Mouse (Mus musculus): Measurements from ENCODE around the gene Gm45785. TPM values are rescaled to one million over a fixed set of nuclear protein-coding genes. Genes with fewer than 3 reads are reported as not detected.
A peak's percentile ranks its signal among the peaks of the same experiment; 100 is the strongest.

The Gm45785 gene
- polyA plus RNA-seq, 1 experiment: not detected

DNA sequence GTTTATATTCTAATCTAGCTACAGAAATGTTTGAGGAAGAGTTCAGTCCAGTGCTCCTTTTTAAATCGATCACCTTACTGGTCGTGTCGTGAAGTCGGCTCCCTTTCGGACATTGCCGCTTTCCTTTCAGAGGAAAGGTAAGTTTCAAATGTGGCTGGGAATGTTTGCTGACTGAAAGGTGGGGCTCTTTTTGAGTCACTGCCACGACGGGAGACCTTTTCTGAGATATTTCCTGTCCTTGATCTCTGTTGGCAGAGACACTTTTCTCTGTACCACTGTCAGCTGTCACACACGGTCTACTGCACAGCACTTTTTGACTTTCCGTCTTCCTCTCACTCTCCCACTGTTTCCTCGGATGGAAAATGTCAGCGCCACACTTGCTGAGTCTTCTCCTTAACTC is 43.3 kb downstream of the Gm45785 start:
- Histone ChIP-seq H3K4me3 (ENCODE audit: insufficient read depth, low read length) (no peak overlapping the region), H3K4me1 (ENCODE audit: control insufficient read depth, insufficient read depth, low read length) (no peaks in the 10 kb centered on the region), H3K27ac (ENCODE audit: insufficient read depth, low read length) (no peak overlapping the region)
- TF ChIP-seq POLR2A (IDR thresholded peaks at IDR 0.05; ENCODE audit: low read depth, low read length): no peak
- no peak for TF ChIP-seq CTCF (IDR thresholded peaks at IDR 0.05; ENCODE audit: borderline replicate concordance, insufficient read depth, low read length)

DNA sequence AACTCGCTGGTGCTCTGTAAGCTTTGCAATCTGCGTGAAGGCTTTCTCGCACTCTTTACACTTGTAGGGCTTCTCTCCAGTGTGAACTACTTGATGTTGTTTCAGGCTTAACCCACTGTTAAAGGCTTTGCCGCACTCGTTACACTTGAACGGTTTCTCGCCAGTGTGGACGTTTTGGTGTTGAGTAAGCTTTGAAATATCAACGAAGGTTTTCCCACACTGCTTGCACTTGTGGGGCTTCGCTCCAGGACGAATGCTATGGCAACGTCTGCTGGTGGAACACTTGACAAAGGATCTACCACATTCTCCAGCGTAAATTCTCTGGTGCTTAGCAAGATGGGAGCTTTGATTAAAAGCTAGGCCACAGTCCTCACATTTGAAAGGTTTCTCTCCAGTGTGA is 44.4 kb downstream of the Gm45785 start:
- Histone ChIP-seq H3K4me3 (ENCODE audit: insufficient read depth, low read length) (no peak overlapping the region), H3K27ac (ENCODE audit: insufficient read depth, low read length) (no peak overlapping the region), H3K4me1 (ENCODE audit: control insufficient read depth, insufficient read depth, low read length) (no peaks in the 10 kb centered on the region)
- no peak for TF ChIP-seq POLR2A (IDR thresholded peaks at IDR 0.05; ENCODE audit: low read depth, low read length)

DNA sequence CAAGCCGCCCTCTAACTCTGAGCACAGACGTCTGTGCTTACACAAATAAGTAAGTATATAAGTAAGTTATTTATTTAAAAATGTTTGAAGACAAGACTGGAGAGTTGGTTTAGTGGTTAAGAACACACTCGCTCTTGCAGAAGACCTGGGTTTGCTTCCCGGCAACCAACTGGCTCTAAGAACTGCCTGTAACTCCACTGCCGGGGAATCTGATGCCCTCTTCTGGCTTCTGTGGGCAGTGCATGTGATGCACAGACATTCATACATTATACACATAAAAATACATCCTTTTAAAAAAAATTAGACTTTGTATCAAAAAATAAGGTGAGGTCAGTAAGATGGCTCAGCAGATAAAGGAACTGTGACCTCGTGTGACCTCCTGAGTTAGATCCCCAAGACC is 45.6 kb downstream of the Gm45785 start:
- no peak overlapping the region for H3K4me3 ChIP-seq (ENCODE audit: insufficient read depth, low read length)

DNA sequence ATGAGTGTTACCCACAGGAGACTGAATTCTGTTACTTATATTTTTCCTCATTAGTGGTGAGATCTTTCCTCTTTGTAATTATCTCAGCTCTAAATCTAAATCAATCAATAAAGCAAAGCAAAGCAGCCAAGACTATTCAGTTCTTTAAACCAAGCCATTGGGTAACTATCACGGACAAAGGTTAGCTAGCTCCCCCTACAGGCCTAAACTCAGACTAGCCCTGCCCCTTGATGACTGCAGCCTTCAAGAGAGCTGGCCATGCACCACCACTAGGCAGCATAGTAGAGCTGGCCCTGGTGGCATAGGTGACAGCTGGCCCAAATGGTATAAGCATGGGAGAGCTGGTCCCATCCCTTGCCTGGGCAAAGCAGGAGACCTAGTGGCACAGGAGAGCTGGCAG is 50.4 kb downstream of the Gm45785 start:
- H3K4me1 ChIP-seq (ENCODE audit: control insufficient read depth, insufficient read depth, low read length): no peaks in the 10 kb centered on the region
- no peak overlapping the region for H3K4me3 ChIP-seq (ENCODE audit: insufficient read depth, low read length)
- H3K27ac ChIP-seq (ENCODE audit: insufficient read depth, low read length): no peak overlapping the region
- TF ChIP-seq POLR2A (IDR thresholded peaks at IDR 0.05; ENCODE audit: low read depth, low read length) (no peak), CTCF (IDR thresholded peaks at IDR 0.05; ENCODE audit: borderline replicate concordance, insufficient read depth, low read length) (0 out of 2 replicates have a peak, but pooled peaks have one; percentile 15)

More for the DNA sequence above, 45.6 kb downstream of the Gm45785 start:
- H3K4me1 ChIP-seq (ENCODE audit: control insufficient read depth, insufficient read depth, low read length): no peaks in the 10 kb centered on the region
- TF ChIP-seq CTCF (IDR thresholded peaks at IDR 0.05; ENCODE audit: borderline replicate concordance, insufficient read depth, low read length): no peak
- TF ChIP-seq POLR2A (IDR thresholded peaks at IDR 0.05; ENCODE audit: low read depth, low read length): no peak
- no peak overlapping the region for H3K27ac ChIP-seq (ENCODE audit: insufficient read depth, low read length)

DNA sequence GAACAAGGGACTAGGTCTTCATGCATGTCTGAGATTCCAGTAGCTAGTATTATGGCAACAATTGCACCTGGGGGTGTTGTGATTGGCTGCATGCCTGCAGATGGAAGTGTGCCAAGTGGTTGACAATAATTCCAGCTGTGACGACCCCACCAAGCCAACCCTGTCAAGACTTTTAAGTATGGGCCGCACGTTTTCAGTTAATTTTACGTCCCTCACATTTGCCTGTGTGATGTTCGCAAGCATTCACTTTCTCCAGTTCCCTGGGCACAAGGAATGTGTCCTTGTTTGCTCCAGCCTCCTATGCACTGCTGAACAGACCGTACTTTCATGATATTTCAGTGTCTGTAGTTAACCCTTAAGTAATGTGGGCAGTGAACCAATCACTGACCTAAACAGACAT is 53.5 kb downstream of the Gm45785 start:
- Histone ChIP-seq H3K4me3 (ENCODE audit: insufficient read depth, low read length) (no peak overlapping the region), H3K27ac (ENCODE audit: insufficient read depth, low read length) (no peak overlapping the region), H3K4me1 (ENCODE audit: control insufficient read depth, insufficient read depth, low read length) (no peaks in the 10 kb centered on the region)
- TF ChIP-seq POLR2A (IDR thresholded peaks at IDR 0.05; ENCODE audit: low read depth, low read length): no peak
- TF ChIP-seq CTCF (IDR thresholded peaks at IDR 0.05; ENCODE audit: borderline replicate concordance, insufficient read depth, low read length): no peak

DNA sequence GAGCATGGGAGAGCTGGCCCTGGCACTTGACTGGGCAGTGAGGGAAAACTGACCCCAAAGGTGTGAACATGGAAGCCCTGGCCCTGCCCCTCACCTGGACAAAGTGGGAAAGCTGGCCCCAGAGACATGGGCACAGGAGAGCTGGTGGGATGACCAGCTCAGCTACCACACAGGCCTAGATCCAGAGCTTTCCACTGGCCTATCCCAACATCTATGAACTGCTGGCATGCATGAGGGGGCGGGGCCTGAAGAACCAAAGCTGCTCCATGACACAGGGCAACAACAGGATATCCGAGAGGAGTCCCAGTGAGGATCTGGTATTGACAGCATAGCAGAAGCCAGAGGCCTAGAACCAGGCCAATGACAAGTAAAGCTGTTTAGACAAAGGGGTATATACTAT is 57.9 kb downstream of the Gm45785 start:
- no peak overlapping the region for H3K4me3 ChIP-seq (ENCODE audit: insufficient read depth, low read length)
- H3K27ac ChIP-seq (ENCODE audit: insufficient read depth, low read length): no peak overlapping the region
- TF ChIP-seq POLR2A (IDR thresholded peaks at IDR 0.05; ENCODE audit: low read depth, low read length): no peak
- TF ChIP-seq CTCF (IDR thresholded peaks at IDR 0.05; ENCODE audit: borderline replicate concordance, insufficient read depth, low read length): no peak
- H3K4me1 ChIP-seq (ENCODE audit: control insufficient read depth, insufficient read depth, low read length): no peaks in the 10 kb centered on the region

DNA sequence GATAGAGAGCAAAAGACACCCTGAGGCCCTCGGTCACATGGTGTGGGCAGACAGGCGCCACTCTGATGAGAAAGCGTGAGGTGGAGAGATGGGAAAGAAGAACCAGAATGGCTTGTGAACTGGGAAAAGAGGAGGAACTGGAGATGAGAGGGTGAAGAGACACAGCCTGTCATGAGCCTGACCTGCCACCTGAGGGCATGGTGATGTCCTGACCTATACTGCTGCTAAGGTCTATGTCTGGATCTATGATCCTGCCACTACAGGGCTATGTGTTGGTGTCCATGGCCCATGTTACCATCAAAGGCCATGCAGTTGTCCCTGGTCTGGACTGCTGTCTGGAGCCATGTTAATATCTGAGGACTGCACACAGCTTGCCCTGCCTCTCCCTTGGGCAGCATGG is 58.5 kb downstream of the Gm45785 start:
- TF ChIP-seq CTCF (IDR thresholded peaks at IDR 0.05; ENCODE audit: borderline replicate concordance, insufficient read depth, low read length) (peak; percentile 21; the same call in 1 of the 2 replicates), POLR2A (IDR thresholded peaks at IDR 0.05; ENCODE audit: low read depth, low read length) (no peak)
- no peaks in the 10 kb centered on the region for H3K4me1 ChIP-seq (ENCODE audit: control insufficient read depth, insufficient read depth, low read length)
- no peak overlapping the region for H3K27ac ChIP-seq (ENCODE audit: insufficient read depth, low read length)
- H3K4me3 ChIP-seq (ENCODE audit: insufficient read depth, low read length): no peak overlapping the region

DNA sequence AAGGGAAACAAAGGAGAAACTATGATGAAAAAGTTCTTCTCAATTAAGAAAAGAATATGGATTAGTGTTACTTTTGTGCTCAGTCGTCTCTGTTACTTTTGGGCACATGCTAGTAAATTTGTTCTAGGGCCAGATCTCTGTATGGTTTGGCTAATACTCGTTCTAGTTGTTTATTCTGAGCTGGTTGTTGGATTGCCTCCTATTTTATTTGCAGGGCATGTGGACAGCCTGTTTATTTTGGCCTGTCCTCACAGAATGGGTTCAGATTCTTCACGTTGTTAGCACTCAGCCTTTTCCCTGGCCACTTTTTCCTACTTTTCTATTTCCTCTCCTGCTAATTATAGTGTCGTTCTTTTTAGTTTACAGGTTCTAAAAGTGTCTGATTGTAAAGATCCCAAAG is 62.6 kb downstream of the Gm45785 start:
- TF ChIP-seq CTCF (IDR thresholded peaks at IDR 0.05; ENCODE audit: borderline replicate concordance, insufficient read depth, low read length) (no peak), POLR2A (IDR thresholded peaks at IDR 0.05; ENCODE audit: low read depth, low read length) (no peak)
- H3K27ac ChIP-seq (ENCODE audit: insufficient read depth, low read length): no peak overlapping the region
- H3K4me1 ChIP-seq (ENCODE audit: control insufficient read depth, insufficient read depth, low read length): no peaks in the 10 kb centered on the region
- no peak overlapping the region for H3K4me3 ChIP-seq (ENCODE audit: insufficient read depth, low read length)

DNA sequence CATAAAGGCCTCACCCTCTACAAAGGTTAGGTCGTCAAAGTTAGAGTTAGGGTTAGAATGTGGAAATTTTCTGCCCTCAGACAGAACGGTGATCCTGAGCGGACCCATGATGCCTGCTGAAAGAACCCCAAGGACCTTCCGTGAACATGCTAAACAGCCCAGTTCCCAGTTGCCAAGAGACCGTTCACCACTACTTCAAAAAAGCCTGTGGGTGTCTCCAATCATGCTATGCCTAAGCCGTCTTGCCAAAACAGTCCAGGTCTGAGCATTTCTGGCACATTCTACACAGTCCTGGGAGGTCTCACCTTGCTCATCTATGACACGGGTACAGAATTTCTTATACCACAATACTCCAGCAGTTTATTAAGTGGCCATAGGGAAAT is 68.1 kb downstream of the Gm45785 start:
- TF ChIP-seq POLR2A (IDR thresholded peaks at IDR 0.05; ENCODE audit: low read depth, low read length): no peak
- TF ChIP-seq CTCF (IDR thresholded peaks at IDR 0.05; ENCODE audit: borderline replicate concordance, insufficient read depth, low read length): no peak
- H3K4me3 ChIP-seq (ENCODE audit: insufficient read depth, low read length): no peak overlapping the region
- H3K27ac ChIP-seq (ENCODE audit: insufficient read depth, low read length): no peak overlapping the region
- no peaks in the 10 kb centered on the region for H3K4me1 ChIP-seq (ENCODE audit: control insufficient read depth, insufficient read depth, low read length)

DNA sequence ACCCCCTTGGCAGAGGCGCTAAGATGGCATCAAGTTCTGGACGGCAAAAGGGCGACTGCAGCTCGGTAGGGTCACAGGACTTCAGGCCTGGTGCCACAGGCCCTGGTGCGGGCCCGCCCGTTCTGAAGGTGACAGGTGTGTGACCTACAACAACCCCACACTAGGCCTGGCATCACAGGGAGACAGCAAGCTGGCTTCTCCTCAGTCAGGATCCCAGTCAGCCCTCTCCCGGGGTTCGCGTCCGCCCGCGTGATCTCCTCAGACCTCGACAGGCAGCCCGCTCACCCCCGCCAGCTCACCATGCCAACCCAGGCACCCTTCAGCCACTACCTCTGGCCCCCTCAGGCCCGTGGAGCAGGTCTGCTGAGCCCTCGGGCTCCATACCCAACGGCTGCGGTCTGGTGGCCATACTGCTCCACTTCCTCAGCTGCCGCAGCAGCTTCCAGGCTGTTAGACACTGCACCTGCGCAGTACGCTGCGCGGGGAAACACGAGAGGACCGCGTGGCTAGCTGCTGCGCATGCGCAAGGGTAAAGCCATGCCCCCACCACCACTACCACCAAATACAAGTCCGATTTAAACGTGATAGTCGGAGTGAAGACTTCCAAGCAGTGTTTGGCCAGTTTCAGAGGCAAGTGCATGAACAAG is 68.6 kb downstream of the Gm45785 start, which contains the start of gene Syce1:
Syce1 (minus strand) TSS at position 447 of the 647 bp plus-strand sequence.
- Histone ChIP-seq H3K27ac (ENCODE audit: insufficient read depth, low read length) (no peak within 1 kb of the TSS), H3K4me1 (ENCODE audit: control insufficient read depth, insufficient read depth, low read length) (no peaks in the 10 kb centered on the region), H3K4me3 (ENCODE audit: insufficient read depth, low read length) (no peak within 1 kb of the TSS)
- TF ChIP-seq POLR2A (IDR thresholded peaks at IDR 0.05; ENCODE audit: low read depth, low read length): no peak
- no peak for TF ChIP-seq CTCF (IDR thresholded peaks at IDR 0.05; ENCODE audit: borderline replicate concordance, insufficient read depth, low read length)
